Mouse (Mus musculus) bone marrow, adult 2 months (tissue): ENCODE measurements around the gene Rcbtb2.

Source experiments
- CTCF ChIP-seq: fragments of 200-500 bp; IDR thresholded peaks from 2 replicates; pipeline ENCODE4 v1.5.1; 2011; ENCODE audit warnings: low read length, control low read depth; ENCODE audit not compliant: control insufficient read depth, insufficient read depth
- POLR2A ChIP-seq: fragments of 200-500 bp; IDR thresholded peaks from 2 replicates; pipeline ENCODE4 v1.6.1; 2011; ENCODE audit warnings: low read depth, mild to moderate bottlenecking, control low read depth, low read length, borderline replicate concordance; ENCODE audit not compliant: control insufficient read depth

GRCm38 (mm10) chr14:73169926-73170844, 47.3 kb downstream of the Rcbtb2 start:
- TF ChIP-seq POLR2A (no peak), CTCF (no peak)
